Mouse (Mus musculus) cerebellum, postnatal 4 days (tissue): ENCODE measurements at regions not wholly inside any gene's neighbourhood (a gene's known extent, or its start where the extent isn't known, plus 50 kb on each side); places are given as distances from the start of the nearest gene placed in this dataset.

Experiments used
- DNase-seq, 2 experiments: peaks; one replicate each; pipeline ENCODE4 v3.0.0; 2022; ENCODE audit warnings: low spot score in 2 of 2, mixed read lengths in 1 of 2

DNA sequence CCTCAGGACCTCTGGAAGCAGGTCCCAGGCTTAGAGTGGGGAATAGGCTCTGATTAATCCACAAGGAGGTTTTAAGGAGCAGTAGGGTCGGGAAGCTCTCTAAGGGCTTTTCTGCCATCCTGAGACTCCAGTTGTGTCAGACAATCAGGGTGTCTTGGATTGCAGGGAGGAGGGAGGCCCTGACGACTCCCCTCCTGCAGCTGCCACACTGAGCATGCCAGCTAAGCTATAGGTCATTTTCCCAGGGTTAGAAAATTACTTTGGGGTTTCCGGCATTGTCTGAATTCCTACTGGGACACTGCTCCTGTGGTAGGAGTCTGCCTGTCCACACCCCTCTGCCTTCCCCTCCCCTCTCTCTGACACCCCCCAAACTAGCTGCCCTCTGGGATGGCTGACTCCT, 120.8 kb downstream of the Pja1 start:
- DNase-seq: no peak

DNA sequence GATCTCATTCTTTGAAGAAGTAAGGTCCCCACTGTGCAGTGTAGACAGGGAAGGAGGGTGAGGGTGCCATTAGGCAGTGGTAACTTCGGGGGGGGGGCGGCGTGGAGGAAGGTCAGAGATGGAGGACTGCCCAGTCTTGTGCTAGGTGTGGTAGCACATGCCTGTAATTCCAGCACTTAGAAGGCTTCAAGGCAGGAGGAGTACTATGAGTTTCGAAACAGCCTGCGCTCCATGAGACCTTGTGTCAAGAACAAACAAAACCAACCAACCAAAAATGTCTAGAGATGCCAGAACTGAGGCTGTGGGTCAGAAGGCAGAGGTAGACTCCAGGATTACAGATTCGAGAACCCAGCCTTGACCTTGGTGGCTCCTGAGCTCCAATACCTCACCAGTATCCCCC, 130.8 kb downstream of the Pja1 start:
- DNase-seq: no peak

DNA sequence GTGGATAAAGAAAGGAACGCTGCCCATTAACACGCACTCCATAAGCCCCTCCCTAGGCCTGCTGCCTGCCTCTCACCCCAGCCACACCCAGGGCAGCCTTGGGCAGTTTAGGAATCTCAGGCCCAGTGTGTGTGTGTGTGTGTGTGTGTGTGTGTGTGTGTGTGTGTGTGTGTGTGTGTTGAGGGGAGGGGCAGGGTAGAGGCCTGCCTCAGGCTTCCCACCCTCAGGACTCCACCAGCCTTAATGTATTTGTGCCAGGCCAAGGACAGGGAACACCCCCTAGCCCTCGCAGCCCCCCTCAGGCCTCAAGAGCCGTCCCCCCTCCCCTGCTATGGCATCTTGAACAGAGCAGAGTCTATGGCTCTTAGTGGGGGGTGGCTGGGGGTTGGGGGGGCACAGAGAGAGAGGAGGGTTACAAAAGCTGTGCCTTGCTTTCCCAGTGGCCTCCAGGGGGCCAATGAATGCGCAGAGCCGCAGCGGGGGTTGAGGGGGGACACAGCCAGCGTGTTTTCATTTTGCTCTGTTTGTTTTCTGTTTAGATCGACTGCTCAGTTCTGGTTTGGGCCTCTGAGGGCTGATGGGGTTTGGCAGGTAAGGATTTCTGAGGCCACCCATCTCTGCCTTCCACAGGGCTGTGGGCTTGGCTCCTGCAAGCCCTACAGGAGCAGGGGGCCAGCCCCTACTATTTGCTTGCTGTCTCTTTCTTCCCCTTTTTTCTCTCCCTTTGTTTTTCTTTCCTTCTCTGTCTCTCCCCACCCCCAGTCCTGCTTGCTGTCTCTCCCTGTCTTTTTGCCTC, 131.8 kb downstream of the Pja1 start:
- no peak for DNase-seq

DNA sequence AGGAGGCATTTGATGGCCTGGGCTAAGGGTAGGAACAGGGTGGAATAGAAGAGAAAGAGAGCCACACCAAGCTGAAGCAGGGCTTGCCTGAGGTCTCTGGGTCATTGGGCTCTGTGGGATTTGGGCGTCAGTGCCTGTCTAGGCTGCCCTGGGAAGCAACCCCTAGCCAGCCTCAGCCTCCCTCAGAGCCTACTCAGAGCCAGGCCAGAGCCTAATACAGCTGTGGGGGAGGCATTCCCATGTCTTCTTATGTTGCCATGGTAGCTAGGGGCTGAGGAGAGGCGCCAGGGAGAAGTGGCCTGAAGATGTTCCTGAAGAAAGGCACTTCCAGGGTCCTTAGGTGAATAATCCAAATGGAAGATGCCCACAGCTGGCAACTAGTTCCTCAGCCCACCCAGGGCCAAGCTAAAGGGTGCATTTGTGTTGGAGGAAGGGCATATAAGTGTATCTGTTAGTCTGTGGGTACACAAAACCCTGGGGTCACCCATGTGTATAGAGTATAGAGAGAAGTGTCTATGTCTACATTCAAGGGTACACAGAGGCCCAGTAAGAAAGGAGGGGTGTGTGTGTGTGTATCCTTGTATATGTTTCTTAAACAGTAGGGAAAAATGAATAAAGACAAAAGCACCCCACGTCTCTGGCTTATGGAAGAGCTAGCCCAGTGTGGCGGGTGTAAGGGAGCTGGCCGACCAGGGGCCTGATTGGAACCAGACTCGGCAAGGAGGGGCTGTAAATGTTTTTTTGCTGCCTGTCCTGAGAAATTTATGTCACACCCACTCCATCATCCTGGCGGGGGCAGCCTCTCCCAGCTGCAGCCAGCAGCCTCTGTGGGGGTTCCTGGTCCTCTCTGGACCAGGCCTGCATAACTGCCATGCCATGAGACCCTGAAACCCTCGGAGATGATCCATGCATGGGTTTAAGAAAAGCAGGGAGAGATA, 134.2 kb downstream of the Pja1 start:
- no peak for DNase-seq

DNA sequence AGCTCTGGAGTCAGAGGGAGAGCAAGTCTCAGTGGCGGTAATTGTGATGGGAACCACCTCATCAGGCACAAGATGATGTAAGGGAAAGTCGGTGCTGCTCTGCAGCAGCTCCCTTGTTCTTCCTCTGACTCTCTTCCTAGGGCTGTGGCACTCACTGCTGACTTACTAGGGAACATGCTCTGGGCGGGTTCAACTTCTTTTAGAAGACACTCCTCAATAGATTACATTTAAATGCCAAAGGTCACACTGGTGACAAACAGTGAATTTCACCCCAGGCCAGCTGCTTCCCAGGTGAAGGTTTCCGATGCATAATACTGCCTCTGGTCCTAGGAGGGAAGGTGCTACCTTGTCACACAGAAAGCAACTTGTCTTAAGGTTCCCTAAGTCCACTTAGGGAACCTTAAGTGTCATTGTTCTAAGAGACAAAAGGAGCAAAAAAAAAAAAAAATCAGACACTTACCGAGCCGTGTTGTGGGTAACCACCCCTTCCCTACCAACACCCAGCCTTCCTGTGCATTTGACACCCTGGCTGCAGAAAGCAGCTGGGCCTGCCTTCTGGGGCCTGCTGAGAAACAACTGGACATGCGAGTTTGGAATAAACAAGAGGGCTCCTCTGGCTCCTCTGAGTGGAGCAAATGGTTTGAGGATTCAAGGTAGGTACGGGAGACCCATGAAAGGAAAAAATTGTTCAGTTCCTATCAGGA, 135.0 kb downstream of the Pja1 start:
- no peak for DNase-seq

DNA sequence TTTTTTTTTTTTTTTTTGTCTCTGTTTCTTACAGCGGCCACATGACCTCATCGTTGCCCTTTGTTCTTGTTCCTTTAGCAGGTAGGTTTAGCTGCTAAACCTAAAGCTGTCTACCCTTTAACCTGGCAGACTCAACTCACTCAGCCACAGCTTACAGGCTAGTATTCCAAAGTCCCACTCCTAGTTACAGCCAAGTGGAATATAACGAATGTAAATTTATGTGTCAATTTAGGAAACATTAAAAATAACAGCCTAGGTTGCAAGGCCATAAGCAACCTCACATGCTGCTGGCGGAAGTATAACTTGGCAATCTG, 138.7 kb downstream of the Pja1 start:
- no peak for DNase-seq

DNA sequence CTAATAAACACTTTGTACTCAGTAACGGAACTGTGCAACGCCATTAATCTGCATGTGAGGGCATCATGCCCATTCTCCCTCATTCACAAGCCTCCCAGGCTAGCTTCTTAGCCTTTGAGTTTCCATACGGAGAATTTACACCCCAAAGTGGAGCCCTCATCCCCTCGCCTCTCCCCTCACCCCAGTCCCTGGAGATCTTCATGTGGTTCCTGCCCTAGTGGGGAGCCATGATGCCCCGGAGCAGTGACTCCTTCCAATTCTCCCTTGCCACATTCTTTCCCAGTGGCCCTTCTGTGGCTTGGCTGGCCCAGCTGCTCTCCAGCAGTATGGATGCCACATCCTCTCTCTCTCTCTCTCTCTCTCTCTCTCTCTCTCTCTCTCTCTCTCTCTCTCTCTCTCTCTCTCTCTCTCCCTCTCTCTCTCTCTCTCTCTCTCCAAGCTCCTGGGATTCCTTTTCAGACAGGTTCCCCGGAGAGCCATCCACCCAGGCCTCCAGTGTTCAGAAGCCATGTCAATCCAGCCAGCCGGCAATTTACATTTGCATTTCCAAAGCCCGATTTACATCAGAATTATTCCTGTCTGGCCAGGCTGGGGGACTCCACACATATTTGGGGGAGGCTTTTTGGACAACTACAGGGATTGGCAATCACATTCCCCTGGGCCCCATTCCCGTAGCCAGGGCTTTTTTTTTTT, 139.2 kb downstream of the Pja1 start:
- no peak for DNase-seq

DNA sequence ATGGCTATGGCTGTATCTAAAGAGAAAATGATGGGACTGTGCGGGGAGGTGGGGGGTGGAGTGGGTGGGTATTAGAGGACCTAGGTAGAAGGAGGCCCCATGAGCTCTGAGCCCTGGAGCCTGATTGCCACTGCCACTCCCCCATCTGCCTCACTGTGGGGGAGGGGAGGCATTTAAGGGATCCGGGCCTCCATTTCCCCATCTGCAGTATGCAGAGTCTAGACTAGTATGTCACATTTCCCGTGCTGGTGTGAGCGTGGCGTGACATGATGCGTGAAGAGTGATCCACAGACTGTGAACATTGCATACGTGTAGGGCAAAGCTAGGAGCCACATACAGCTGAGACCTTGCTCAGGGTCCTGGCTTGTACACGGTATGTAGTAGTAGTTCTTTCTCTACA, 140.7 kb downstream of the Pja1 start:
- DNase-seq: no peak

DNA sequence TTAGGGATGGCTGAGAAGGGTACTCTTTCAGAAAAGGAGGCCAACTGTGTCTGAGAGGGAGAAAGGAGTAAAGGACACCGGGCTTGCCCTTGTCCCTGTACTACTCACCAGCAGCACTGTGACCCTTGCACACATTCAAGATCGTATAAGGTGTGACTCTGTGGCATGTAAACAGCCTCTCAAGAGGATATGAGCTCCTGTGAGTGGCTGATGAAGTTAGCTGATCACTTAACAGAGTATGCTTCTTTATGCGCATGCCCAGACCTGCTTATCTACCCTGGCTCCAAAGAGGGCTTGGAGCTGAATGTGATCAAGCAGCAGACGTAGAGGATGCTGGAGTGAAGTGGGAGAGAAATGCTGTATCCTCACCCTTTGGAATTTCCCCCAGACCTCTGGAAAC, 142.5 kb downstream of the Pja1 start:
- no peak for DNase-seq

DNA sequence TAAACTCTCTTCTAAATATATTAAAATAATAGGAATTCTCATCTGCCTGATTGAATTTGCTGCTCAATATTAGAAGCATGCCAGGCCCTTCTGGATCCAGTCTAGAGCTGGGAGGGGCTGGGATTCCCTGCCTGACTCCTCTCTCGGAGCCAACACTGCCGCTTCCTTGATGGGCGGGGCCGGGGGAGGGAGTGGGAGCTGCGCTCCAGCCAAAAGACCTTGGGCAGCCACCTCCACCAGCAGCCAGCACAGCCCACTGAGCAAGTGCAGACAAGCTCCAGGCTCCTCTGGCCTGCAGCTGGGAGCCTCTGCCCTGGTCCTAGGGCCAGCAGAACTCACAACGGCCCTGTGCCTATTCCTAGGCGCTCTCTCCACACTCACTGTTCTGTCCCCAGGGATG, 144.9 kb downstream of the Pja1 start:
- no peak for DNase-seq

DNA sequence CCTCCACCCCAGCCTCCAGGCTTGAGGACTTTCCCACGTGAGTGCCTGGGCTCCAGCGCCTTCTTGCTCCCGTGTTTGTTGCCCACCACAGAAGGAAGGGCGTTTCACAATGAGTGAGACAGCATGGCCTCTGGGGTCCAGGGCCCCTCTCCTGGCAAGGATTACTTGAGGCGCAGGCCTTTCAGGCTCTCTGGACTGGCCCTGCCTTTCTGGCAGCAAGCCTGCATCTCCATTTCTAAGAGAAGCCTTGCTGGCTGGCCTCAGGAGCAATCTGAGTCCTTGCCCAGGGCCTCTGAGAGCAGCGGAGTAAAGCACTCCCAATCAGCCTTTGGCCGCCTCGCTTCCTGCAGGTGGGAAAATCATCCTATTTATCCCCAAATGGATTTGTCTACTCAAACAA, 145.6 kb downstream of the Pja1 start:
- DNase-seq: peak in 1 of 2 experiments; percentile 43

DNA sequence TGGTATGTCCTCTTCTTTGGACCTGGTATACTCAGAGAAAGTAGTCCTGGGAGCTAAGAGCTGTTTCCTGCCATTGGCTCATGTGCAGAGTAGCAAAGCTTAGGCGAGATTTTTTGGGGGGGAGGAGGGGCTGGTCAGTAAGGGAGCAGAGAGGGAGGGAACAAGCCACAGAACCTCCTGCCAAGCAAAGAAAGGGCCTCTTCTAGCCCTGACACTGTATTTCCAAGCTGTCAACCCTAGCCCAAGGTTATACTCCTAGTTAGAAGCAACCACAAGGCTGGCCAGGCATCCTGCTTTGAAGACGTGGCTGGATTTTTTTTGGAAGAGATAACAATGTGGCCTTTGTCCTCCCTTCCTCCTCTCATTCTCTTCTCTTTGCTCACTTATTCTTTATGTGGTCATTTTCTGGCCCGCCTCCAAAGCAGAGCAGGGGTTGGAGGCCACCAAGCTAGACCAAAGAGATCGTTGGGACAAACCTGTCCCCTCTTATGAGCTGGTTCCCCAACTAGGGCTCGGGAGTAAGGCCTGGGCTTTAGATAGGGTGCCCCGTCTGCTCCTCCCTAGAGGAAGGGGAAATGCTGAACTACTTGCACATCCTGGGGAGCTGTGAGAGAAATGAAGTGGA, 146.4 kb downstream of the Pja1 start:
- DNase-seq: no peak

DNA sequence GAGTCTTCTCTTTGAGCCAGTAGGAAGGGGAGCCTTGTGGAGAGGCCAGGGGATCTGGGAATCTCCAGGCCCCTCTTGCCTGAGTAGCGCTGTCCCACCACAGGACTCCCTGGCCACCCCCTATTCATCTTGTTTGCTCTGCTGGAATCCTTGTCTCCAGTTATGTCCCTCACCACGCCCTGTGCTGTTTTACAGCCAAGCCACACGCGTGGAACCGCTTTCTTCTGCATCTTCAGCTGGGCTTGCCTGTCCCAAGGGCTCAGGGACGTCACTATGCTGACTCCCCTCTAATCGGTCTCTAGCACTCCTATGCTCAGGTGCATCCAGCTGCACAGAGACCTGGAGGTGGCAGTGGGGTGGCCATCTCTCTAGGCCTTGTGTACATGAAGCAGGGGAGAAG, 151.3 kb downstream of the Pja1 start:
- DNase-seq: no peak

DNA sequence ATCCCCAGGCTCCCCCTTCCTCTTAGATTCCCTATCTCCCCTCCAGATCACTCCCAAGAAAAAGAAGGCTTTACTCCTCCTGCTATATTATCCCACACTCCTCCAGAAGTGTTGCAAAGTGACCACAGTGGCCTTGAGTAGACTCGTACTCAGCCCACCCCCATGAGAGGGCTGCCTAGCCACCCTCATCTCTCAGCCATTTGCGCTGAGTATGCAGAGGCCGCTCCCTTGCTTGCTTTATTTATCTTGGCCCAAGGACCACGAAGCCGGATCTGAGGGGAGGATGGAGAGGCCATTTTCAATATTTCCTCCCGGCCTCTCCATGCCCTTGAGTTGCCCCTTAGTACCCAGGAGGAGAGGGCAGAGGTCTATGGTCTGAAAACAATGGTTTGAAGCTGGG, 151.9 kb downstream of the Pja1 start:
- no peak for DNase-seq

DNA sequence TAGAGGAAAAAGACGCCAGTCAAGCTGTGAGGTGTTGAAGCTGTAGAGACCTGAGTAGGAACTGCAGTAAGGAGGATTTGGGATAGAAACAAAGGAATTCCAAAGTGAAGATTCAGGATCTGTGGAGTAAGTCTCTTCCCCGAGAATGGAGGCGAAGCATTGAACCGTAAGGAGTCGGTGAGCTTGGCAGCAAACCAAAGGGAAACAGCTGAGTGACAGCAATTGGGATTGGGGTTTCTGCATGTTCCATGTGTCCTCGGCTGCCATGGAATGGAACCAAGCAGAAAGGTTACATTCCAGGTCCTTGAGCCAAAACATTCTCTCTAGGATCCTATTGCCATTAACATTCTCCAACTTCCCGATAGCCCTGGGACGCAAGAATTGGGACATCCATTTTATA, 152.9 kb downstream of the Pja1 start:
- DNase-seq: peak in 1 of 2 experiments; percentile 27

DNA sequence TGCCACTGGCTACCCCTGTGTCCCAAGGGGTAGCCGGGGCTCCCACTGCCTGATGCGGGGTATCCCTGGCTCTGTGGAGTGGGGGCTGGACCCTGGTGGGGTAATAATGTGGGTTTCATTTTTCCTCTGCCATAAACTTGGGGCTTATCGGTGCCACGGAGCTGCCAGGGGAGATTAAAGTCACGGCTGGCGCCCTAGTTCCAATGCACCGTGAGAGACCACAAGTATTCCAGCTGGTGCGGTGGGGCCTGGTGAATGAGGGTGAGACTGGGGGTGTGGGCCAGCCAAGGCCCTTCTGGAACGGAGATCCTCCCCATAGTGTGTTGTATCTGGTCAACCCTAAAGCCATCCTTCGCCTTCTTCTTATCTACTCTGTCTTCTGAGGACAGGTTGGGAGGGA, 153.3 kb downstream of the Pja1 start:
- no peak for DNase-seq

DNA sequence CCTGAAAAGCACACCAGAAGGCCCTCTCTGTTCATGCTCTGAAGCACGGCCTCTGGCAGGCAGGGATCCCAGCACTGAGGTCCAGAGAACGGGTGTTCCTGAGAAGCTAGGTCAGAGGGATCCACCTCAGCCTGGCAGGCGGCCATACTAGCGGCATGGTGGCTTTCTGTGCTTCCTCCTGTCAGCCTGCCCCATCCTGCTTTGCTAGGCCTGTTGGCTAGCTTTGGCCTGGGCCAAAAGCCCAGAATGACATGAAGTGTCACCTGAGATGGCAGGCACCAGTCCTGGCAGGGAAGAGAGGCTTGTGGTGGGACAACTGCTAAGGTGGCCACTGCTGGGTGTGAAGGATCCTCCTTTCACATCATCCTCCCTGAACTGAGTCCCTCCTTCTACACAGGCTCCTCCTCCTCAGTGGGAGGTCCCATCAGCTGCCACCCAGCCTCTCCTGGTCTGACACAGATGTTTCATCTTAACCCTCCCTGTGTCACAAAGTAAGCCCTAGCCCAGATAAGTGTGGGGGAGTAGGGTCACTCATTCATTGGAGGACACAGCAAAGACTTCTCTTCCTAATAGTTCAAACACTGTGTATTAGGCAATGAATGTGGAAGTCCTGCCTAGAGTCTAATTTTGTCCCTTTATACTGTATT, 154.5 kb downstream of the Pja1 start:
- no peak for DNase-seq

DNA sequence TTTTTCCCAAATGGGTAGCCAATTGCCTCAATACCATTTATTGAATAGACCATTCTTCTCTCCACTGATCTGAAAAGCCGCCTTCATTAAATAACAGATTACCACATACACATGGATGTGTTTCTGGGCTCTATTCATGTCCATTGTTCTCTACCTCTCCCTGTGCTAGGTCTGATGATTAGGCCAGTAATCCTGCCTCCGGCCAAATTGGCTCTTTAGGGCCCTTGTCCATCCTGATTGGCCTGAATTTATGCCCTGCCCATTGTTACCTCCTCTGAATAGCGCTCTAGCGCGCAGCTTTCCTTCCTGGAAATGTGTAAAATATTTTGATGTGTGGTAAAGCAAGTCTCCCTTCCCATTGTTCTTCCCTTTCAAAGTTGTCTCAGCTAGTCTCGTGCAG, 163.2 kb downstream of the Efnb1 start:
- no peak for DNase-seq

DNA sequence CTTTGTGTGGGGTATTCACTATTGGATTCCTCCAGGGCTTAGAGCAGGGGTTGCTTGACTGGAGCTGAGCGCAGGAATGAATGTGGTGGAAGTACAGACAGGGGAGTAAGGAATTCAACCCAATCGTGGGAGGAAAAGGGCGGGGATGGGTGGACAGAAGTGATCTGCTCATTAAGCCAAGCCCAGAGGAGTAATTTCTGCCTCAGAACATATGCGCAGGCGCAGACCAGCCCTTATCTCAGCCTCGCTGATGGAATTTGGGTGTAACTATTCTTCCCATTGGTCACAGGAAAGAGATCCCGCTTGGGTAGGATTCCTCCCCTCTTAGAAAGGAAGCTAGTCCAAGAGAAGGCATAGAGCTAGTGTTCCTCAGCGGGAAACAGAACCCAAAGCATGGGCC, 158.8 kb downstream of the Efnb1 start:
- no peak for DNase-seq

DNA sequence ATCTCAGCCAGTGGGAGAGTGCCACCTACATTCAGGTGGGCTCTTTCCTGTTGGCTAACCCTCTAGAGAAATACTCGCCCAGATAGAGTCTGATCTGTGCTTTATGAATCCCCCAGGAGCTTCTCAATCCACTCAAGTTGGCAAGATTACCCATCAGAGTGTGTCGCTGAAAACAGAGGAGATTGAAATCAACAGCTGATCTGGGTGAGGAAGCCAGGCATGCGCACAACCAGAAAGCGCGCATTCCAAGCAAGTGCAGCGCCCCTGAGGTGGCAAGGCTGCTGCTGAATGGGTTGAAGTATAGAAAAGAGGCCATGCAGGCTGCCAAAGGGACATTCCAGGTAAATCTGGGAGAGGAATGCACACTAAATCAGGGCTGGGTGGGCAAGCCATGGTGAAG, 158.0 kb downstream of the Efnb1 start:
- DNase-seq: no peak

DNA sequence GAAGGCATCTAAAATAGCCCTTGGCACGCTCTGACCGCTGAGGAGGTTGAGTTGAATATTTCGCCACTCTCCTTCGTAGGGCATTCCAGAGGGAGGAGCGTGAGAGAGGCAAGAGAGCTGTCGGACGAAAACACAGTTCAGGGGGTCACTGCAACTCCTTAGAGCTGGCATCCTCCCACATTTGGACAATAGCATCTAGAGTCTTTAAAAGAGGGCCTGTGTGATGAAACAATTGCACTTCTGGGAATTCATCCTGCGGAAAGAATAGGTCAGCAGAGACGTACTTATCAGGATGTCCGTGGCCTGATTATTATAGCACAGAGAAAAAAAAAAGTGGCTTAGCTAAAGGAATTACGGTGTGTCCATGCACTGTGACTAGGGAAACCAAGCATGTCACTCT, 156.8 kb downstream of the Efnb1 start:
- DNase-seq: no peak
